Mouse (Mus musculus): ENCODE measurements around the gene Enpp3. TPM values are rescaled to one million over a fixed set of nuclear protein-coding genes. Genes with fewer than 3 reads are reported as not detected.

The Enpp3 gene
- polyA plus RNA-seq, 1 experiment from 2014 or later: 7.2 TPM

GRCm38 (mm10) chr10:24784624-24785276, 57.9 kb downstream of the Enpp3 start:
- no peak overlapping the region for H3K4me2 ChIP-seq (ENCODE audit: low read depth, low read length)
- DNase-seq (ENCODE audit: low spot score): no peak
- no peaks in the 10 kb centered on the region for H3K36me3 ChIP-seq (ENCODE audit: control insufficient read depth, insufficient read depth, low read length)
- no peak overlapping the region for H3K9ac ChIP-seq (ENCODE audit: low read depth, low read length)
- H3K4me1 ChIP-seq (ENCODE audit: control insufficient read depth, insufficient read depth, low read length): peaks cover 14% of the 10 kb centered on the region; the same call in 1 of the 2 replicates
- H3K27me3 ChIP-seq (replicated peaks; ENCODE audit: control insufficient read depth, insufficient read depth, low read length): no peaks in the 10 kb centered on the region
- H3K4me3 ChIP-seq (ENCODE audit: low read depth, low read length): no peak overlapping the region
- H3K9me3 ChIP-seq (ENCODE audit: control insufficient read depth, low read length): no peaks in the 10 kb centered on the region
- H3K27ac ChIP-seq (replicated peaks; ENCODE audit: low read depth, low read length): no peak overlapping the region
- 95% methylated on average over 9 of the region's 9 CpGs for WGBS
- ATAC-seq (ENCODE audit: low read depth): no peak

DNA sequence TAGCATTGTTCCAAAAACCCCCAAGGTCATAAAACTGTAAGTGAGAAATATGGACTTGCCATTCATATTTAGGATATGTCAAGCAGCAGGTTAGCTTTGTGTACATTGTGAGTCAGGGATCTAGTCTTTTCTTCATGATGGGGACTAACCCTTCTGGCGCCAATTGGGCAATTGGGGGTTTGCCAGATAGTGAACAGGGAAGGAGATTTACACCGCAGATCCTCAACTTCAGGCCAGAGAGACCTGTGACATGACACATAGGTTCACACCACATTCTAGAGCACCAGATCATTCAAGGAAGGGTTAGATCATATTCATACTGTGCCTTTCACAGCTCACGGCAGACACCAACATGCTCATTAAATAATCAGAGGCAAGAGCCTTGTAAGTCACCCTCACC, 58.7 kb downstream of the Enpp3 start:
- ATAC-seq (ENCODE audit: low read depth) (no peak), DNase-seq (ENCODE audit: low spot score) (no peak)
- no peaks in the 10 kb centered on the region for H3K9me3 ChIP-seq (ENCODE audit: control insufficient read depth, low read length)
- no peaks in the 10 kb centered on the region for H3K27me3 ChIP-seq (replicated peaks; ENCODE audit: control insufficient read depth, insufficient read depth, low read length)
- H3K36me3 ChIP-seq (ENCODE audit: control insufficient read depth, insufficient read depth, low read length): no peaks in the 10 kb centered on the region
- no peak overlapping the region for H3K27ac ChIP-seq (replicated peaks; ENCODE audit: low read depth, low read length)
- H3K4me2 ChIP-seq (ENCODE audit: low read depth, low read length): no peak overlapping the region
- 80% methylated on average over 3 of the region's 3 CpGs for WGBS
- H3K9ac ChIP-seq (ENCODE audit: low read depth, low read length): no peak overlapping the region
- no peak overlapping the region for H3K4me3 ChIP-seq (ENCODE audit: low read depth, low read length)
- H3K4me1 ChIP-seq (ENCODE audit: control insufficient read depth, insufficient read depth, low read length): peaks cover 14% of the 10 kb centered on the region; the same call in 1 of the 2 replicates

DNA sequence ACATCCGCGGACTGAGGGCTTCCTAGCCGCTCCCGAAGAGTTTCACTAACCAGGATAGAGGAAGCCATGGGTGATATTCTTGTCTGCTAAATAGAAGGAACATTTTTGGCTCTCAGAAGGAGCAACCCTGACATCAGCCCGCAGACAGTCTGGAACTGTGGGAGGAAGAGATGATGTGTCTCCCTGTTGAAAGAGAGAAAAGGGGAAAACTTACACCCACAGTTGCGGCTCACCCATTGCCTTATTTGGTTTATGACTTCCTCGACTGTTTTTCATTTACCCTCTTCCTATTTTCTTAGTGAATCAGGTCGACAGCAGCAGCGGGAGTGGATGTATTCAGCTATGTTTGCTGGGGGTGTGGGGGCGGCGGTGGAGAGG, 64.0 kb downstream of the Enpp3 start:
- H3K9me3 ChIP-seq (ENCODE audit: control insufficient read depth, low read length): no peaks in the 10 kb centered on the region
- H3K9ac ChIP-seq (ENCODE audit: low read depth, low read length): no peak overlapping the region
- DNase-seq (ENCODE audit: low spot score): no peak
- WGBS: 41% methylated on average over 11 of the region's 11 CpGs
- H3K4me3 ChIP-seq (ENCODE audit: low read depth, low read length): peak overlapping the region; percentile 18
- H3K4me1 ChIP-seq (ENCODE audit: control insufficient read depth, insufficient read depth, low read length): peaks cover 14% of the 10 kb centered on the region; the same call in 1 of the 2 replicates
- peak overlapping the region; percentile 49 for H3K4me2 ChIP-seq (ENCODE audit: low read depth, low read length)
- ATAC-seq (ENCODE audit: low read depth): peak; percentile 37; the same call in 1 of the 2 replicates
- H3K27me3 ChIP-seq (replicated peaks; ENCODE audit: control insufficient read depth, insufficient read depth, low read length): no peaks in the 10 kb centered on the region
- no peaks in the 10 kb centered on the region for H3K36me3 ChIP-seq (ENCODE audit: control insufficient read depth, insufficient read depth, low read length)
- H3K27ac ChIP-seq (replicated peaks; ENCODE audit: low read depth, low read length): 0 out of 2 replicates have a peak overlapping the region, but pooled peaks have one; percentile 11

- peak; percentile 83 for DNase-seq (ENCODE audit: low spot score)
- 38% methylated on average over 14 of the region's 14 CpGs for WGBS
- Histone ChIP-seq H3K9ac (ENCODE audit: low read depth, low read length) (no peak overlapping the region), H3K4me3 (ENCODE audit: low read depth, low read length) (peak overlapping the region; percentile 18), H3K4me1 (ENCODE audit: control insufficient read depth, insufficient read depth, low read length) (peaks cover 13% of the 10 kb centered on the region; the same call in 1 of the 2 replicates), H3K27ac (replicated peaks; ENCODE audit: low read depth, low read length) (0 out of 2 replicates have a peak overlapping the region, but pooled peaks have one; percentile 11), H3K27me3 (replicated peaks; ENCODE audit: control insufficient read depth, insufficient read depth, low read length) (no peaks in the 10 kb centered on the region), H3K9me3 (ENCODE audit: control insufficient read depth, low read length) (no peaks in the 10 kb centered on the region), H3K4me2 (ENCODE audit: low read depth, low read length) (peak overlapping the region; percentile 49), H3K36me3 (ENCODE audit: control insufficient read depth, insufficient read depth, low read length) (no peaks in the 10 kb centered on the region)
- ATAC-seq (ENCODE audit: low read depth): no peak
These were observed 64.5 kb downstream of the Enpp3 start for GRCm38 (mm10) chr10:24777916-24778642.

GRCm38 (mm10) chr10:24769496-24769895, 73.1 kb downstream of the Enpp3 start:
- no peak for DNase-seq (ENCODE audit: low spot score)
- no peak for ATAC-seq (ENCODE audit: low read depth)
- no peaks in the 10 kb centered on the region for H3K27me3 ChIP-seq (replicated peaks; ENCODE audit: control insufficient read depth, insufficient read depth, low read length)
- H3K36me3 ChIP-seq (ENCODE audit: control insufficient read depth, insufficient read depth, low read length): no peaks in the 10 kb centered on the region
- no peak overlapping the region for H3K4me2 ChIP-seq (ENCODE audit: low read depth, low read length)
- no peaks in the 10 kb centered on the region for H3K9me3 ChIP-seq (ENCODE audit: control insufficient read depth, low read length)
- WGBS: 89% methylated on average over 7 of the region's 7 CpGs
- no peak overlapping the region for H3K9ac ChIP-seq (ENCODE audit: low read depth, low read length)
- no peak overlapping the region for H3K4me3 ChIP-seq (ENCODE audit: low read depth, low read length)
- H3K27ac ChIP-seq (replicated peaks; ENCODE audit: low read depth, low read length): no peak overlapping the region
- peaks cover 7% of the 10 kb centered on the region; the same call in 1 of the 2 replicates for H3K4me1 ChIP-seq (ENCODE audit: control insufficient read depth, insufficient read depth, low read length)

DNA sequence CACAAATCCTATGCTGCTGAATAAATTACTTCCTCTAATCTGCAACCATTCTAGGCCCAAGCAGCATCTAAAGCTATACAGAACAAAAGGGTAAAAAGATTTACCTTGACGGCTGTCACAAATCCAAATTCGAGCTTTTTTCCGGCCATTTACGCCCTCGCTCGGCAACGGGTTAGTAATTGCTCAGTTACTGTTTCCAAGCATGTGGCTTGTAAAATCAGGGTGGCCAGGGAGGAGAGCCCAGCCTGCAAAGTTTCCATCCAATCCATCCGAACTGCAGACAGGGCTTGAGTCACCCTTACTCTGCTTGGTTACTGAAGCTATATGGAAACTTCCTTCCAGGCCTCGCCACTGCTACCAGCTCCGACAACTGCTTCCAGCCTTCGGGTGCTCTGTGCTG, 74.9 kb downstream of the Enpp3 start:
- Histone ChIP-seq H3K4me3 (ENCODE audit: low read depth, low read length) (no peak overlapping the region), H3K27me3 (replicated peaks; ENCODE audit: control insufficient read depth, insufficient read depth, low read length) (no peaks in the 10 kb centered on the region), H3K36me3 (ENCODE audit: control insufficient read depth, insufficient read depth, low read length) (no peaks in the 10 kb centered on the region), H3K4me1 (ENCODE audit: control insufficient read depth, insufficient read depth, low read length) (peaks cover 7% of the 10 kb centered on the region; the same call in 1 of the 2 replicates), H3K9me3 (ENCODE audit: control insufficient read depth, low read length) (no peaks in the 10 kb centered on the region), H3K4me2 (ENCODE audit: low read depth, low read length) (no peak overlapping the region), H3K9ac (ENCODE audit: low read depth, low read length) (no peak overlapping the region), H3K27ac (replicated peaks; ENCODE audit: low read depth, low read length) (0 out of 2 replicates have a peak overlapping the region, but pooled peaks have one; percentile 22)
- ATAC-seq (ENCODE audit: low read depth) (no peak), DNase-seq (ENCODE audit: low spot score) (no peak)
- 59% methylated on average over 11 of the region's 11 CpGs for WGBS

GRCm38 (mm10) chr10:24766061-24766460, 76.6 kb downstream of the Enpp3 start:
- Histone ChIP-seq H3K27ac (replicated peaks; ENCODE audit: low read depth, low read length) (no peak overlapping the region), H3K4me1 (ENCODE audit: control insufficient read depth, insufficient read depth, low read length) (peaks cover 7% of the 10 kb centered on the region; the same call in 1 of the 2 replicates), H3K4me3 (ENCODE audit: low read depth, low read length) (no peak overlapping the region), H3K9me3 (ENCODE audit: control insufficient read depth, low read length) (no peaks in the 10 kb centered on the region), H3K9ac (ENCODE audit: low read depth, low read length) (no peak overlapping the region), H3K27me3 (replicated peaks; ENCODE audit: control insufficient read depth, insufficient read depth, low read length) (no peaks in the 10 kb centered on the region), H3K36me3 (ENCODE audit: control insufficient read depth, insufficient read depth, low read length) (no peaks in the 10 kb centered on the region), H3K4me2 (ENCODE audit: low read depth, low read length) (no peak overlapping the region)
- 50% methylated on average over 1 of the region's 1 CpGs for WGBS
- DNase-seq (ENCODE audit: low spot score) (no peak), ATAC-seq (ENCODE audit: low read depth) (no peak)

DNA sequence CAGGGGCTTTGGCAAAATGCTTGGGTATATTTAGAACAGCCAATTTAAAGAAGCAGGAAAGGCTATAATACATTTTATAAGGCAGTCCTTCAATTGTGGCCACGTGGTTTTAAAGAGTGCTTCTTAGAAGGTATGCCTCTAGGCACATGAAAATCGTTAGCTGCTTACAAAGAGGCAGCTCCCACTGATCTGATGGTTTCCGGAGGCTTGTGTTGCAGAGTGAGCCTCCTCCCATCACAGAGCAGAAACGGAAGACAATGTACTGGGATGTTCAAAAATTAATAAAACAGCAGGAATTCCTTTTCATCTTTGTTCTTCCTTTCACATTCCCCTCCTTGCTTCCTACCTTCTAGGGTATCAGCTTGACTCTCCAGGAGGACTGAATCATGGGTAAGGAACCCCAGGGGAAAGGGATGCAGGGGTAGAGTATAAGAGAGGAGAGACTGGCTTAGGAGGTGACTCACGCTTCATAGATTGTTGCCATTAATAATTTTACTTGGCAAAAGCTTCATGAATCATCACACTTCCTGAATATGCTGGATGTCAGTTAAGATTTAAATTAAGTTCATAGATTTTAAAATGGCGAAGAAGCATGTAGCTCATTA, 77.4 kb downstream of the Enpp3 start:
- H3K36me3 ChIP-seq (ENCODE audit: control insufficient read depth, insufficient read depth, low read length): no peaks in the 10 kb centered on the region
- H3K4me2 ChIP-seq (ENCODE audit: low read depth, low read length): no peak overlapping the region
- no peaks in the 10 kb centered on the region for H3K9me3 ChIP-seq (ENCODE audit: control insufficient read depth, low read length)
- peaks cover 7% of the 10 kb centered on the region; the same call in 1 of the 2 replicates for H3K4me1 ChIP-seq (ENCODE audit: control insufficient read depth, insufficient read depth, low read length)
- ATAC-seq (ENCODE audit: low read depth) (no peak), DNase-seq (ENCODE audit: low spot score) (no peak)
- no peak overlapping the region for H3K9ac ChIP-seq (ENCODE audit: low read depth, low read length)
- WGBS: 34% methylated on average over 6 of the region's 6 CpGs
- H3K27ac ChIP-seq (replicated peaks; ENCODE audit: low read depth, low read length): no peak overlapping the region
- no peak overlapping the region for H3K4me3 ChIP-seq (ENCODE audit: low read depth, low read length)
- no peaks in the 10 kb centered on the region for H3K27me3 ChIP-seq (replicated peaks; ENCODE audit: control insufficient read depth, insufficient read depth, low read length)

Data from embryonic facial prominence, embryonic 14.5 days (tissue).